Mouse (Mus musculus): ENCODE measurements at regions not wholly inside any gene's neighbourhood (a gene's known extent, or its start where the extent isn't known, plus 50 kb on each side); places are given as distances from the start of the nearest gene placed in this dataset.

- ATAC-seq (replicated peaks; ENCODE audit: low FRiP score, low TSS enrichment, poor library complexity, severe bottlenecking), result no peak
Observed at GRCm38 (mm10) chr4:107736866-107737265, 52.8 kb upstream of the Dmrtb1 start.

GRCm38 (mm10) chr4:107737907-107738306 lies 53.9 kb upstream of the Dmrtb1 start:
- ATAC-seq (replicated peaks; ENCODE audit: low FRiP score, low TSS enrichment, poor library complexity, severe bottlenecking), result peak; percentile 78

GRCm38 (mm10) chr4:107738776-107739175 lies 54.7 kb upstream of the Dmrtb1 start:
- 0 out of 2 replicates have a peak, but pooled peaks have one; percentile 5 for ATAC-seq (replicated peaks; ENCODE audit: low FRiP score, low TSS enrichment, poor library complexity, severe bottlenecking)

- no peak for ATAC-seq (replicated peaks; ENCODE audit: low FRiP score, low TSS enrichment, poor library complexity, severe bottlenecking)
Observed at GRCm38 (mm10) chr4:107739789-107740405, 55.9 kb upstream of the Dmrtb1 start.

GRCm38 (mm10) chr4:107743646-107744045 lies 58.4 kb upstream of the Lrp8 start:
- no peak for ATAC-seq (replicated peaks; ENCODE audit: low FRiP score, low TSS enrichment, poor library complexity, severe bottlenecking)

- ATAC-seq (replicated peaks; ENCODE audit: low FRiP score, low TSS enrichment, poor library complexity, severe bottlenecking), result no peak
Observed at GRCm38 (mm10) chr4:107746366-107746765, 55.7 kb upstream of the Lrp8 start.

- no peak for ATAC-seq (replicated peaks; ENCODE audit: low FRiP score, low TSS enrichment, poor library complexity, severe bottlenecking)
Observed at GRCm38 (mm10) chr4:107746923-107747431, 55.1 kb upstream of the Lrp8 start.

- no peak for ATAC-seq (replicated peaks; ENCODE audit: low FRiP score, low TSS enrichment, poor library complexity, severe bottlenecking)
Observed at GRCm38 (mm10) chr4:107747454-107747853, 54.6 kb upstream of the Lrp8 start.

- peak; percentile 64; the same call in 1 of the 2 replicates for ATAC-seq (replicated peaks; ENCODE audit: low FRiP score, low TSS enrichment, poor library complexity, severe bottlenecking)
Observed at GRCm38 (mm10) chr4:107747907-107748628, 54.0 kb upstream of the Lrp8 start.

- ATAC-seq (replicated peaks; ENCODE audit: low FRiP score, low TSS enrichment, poor library complexity, severe bottlenecking), result no peak
Observed at GRCm38 (mm10) chr4:107749045-107749444, 53.0 kb upstream of the Lrp8 start.

- no peak for ATAC-seq (replicated peaks; ENCODE audit: low FRiP score, low TSS enrichment, poor library complexity, severe bottlenecking)
Observed at GRCm38 (mm10) chr4:107750017-107750416, 52.0 kb upstream of the Lrp8 start.

All from megakaryocyte-erythroid progenitor cell, adult 5-6 weeks (primary cell).